8 mouse cellular contexts compared by ENCODE assay signal in the genomic region with DNA sequence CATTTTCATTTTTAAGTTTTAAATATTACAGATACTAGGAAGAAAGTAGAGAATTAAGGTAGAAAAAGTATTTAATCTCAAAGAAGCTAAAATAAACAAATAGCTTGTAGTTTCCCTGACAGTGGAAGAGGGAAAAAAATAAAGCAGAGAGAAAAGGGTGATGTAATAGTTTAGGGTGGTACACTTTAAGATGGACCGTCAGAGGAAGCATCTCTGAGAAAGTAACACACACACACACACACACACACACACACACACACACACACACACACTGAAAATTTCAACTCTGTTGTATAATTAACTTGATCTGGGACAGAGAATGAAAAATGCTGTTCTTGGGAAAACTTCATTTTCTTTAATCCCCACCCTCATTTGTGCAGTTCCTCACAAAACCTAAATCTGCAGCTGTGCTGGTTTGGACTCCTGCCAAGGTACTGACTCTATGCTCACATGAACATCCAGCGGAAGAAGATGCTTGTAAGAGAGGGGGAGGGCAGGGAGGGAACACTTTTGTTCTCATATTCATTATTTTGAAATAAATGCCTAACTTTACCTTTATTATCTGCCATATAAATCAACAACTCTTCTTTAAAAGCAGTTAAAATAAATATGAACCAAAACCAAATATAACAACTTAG. TPM values are rescaled to one million over a fixed set of nuclear protein-coding genes. Genes with fewer than 3 reads are reported as not detected.
DNase-seq lines count a peak whose midpoint lies in the region; ATAC-seq and TF ChIP-seq lines count a peak whose summit lies in the region.

No protein-coding gene starts in this region.

- peaks cover 5% of the 10 kb centered on the region; the same call in 1 of the 2 replicates for H3K36me3 ChIP-seq in heart, embryonic 12.5 days
- H3K36me3 ChIP-seq in forebrain, embryonic 13.5 days (ENCODE audit: poor library complexity, severe bottlenecking): no peaks in the 10 kb centered on the region
- H3K36me3 ChIP-seq in liver, adult 2 months (ENCODE audit: control insufficient read depth, insufficient read depth, low read length): no peaks in the 10 kb centered on the region

- no peaks in the 10 kb centered on the region for H3K27me3 ChIP-seq in heart, embryonic 12.5 days (replicated peaks)
- H3K27me3 ChIP-seq in forebrain, embryonic 13.5 days: no peaks in the 10 kb centered on the region
- no peaks in the 10 kb centered on the region for H3K27me3 ChIP-seq in liver, adult 2 months (ENCODE audit: control insufficient read depth, insufficient read depth, low read length)

- peaks cover 9% of the 10 kb centered on the region for H3K4me1 ChIP-seq in heart, embryonic 12.5 days (replicated peaks)
- H3K4me1 ChIP-seq in forebrain, embryonic 13.5 days: peaks cover 31% of the 10 kb centered on the region
- H3K4me1 ChIP-seq in liver, adult 2 months (ENCODE audit: control insufficient read depth, insufficient read depth, low read length): no peaks in the 10 kb centered on the region; the same call in 1 of the 2 replicates

- no peak overlapping the region for H3K9ac ChIP-seq in heart, embryonic 12.5 days
- H3K9ac ChIP-seq in forebrain, embryonic 13.5 days: no peak overlapping the region
- no peak overlapping the region for H3K9ac ChIP-seq in liver, adult 2 months (ENCODE audit: low read depth, low read length)

- ATAC-seq in heart, embryonic 12.5 days (ENCODE audit: insufficient number of reproducible peaks, low FRiP score): no peak; the same call in 1 of the 2 replicates
- peak; percentile 91 for ATAC-seq in CD4-positive, CD25-positive, alpha-beta regulatory T cell, adult 4 months
- peak; percentile 81 for ATAC-seq in forebrain, embryonic 13.5 days

- no peak for TF ChIP-seq POLR2A in liver, adult 2 months (IDR thresholded peaks at IDR 0.05; ENCODE audit: extremely low read depth, insufficient read depth, low read length)

- peak; percentile 77 to 85 for DNase-seq in heart, adult 18-20 months
- peak; percentile 54 to 62 for DNase-seq in heart, postnatal 36 days
- DNase-seq in liver, adult 2 months (ENCODE audit: extremely low read depth, low read depth, low spot score): peak; percentile 43
- DNase-seq in right cerebral cortex, adult 2 months (ENCODE audit: low spot score in 2 of 2): peak; percentile 56 to 61
- DNase-seq in ovary, postnatal 10 days (ENCODE audit: low spot score): no peak

- H3K79me2 ChIP-seq in liver, adult 2 months (ENCODE audit: control insufficient read depth, insufficient read depth, low read length): peaks cover 19% of the 10 kb centered on the region; the same call in 1 of the 2 replicates

- WGBS in heart, embryonic 12.5 days: 19% methylated on average over 2 of the region's 2 CpGs
- WGBS in forebrain, embryonic 13.5 days: 6% methylated on average over 2 of the region's 2 CpGs
- 43% methylated on average over 2 of the region's 2 CpGs for WGBS in liver, adult 2 months

- no peak overlapping the region for H3K4me3 ChIP-seq in heart, embryonic 12.5 days
- H3K4me3 ChIP-seq in forebrain, embryonic 13.5 days: no peak overlapping the region
- H3K4me3 ChIP-seq in liver, adult 2 months (ENCODE audit: insufficient read depth, low read depth, low read length): no peak overlapping the region

- intact Hi-C loops in heart, postnatal 36 days (cut with DNase I): no loop called here

- H3K4me2 ChIP-seq in heart, embryonic 12.5 days: no peak overlapping the region
- peak overlapping the region; percentile 16 for H3K4me2 ChIP-seq in forebrain, embryonic 13.5 days

- no peak for TF ChIP-seq CTCF in liver, adult 2 months (IDR thresholded peaks at IDR 0.05; ENCODE audit: low read depth, low read length)

- no peak overlapping the region for H3K27ac ChIP-seq in heart, embryonic 12.5 days (ENCODE audit: poor library complexity, severe bottlenecking)
- no peak overlapping the region for H3K27ac ChIP-seq in forebrain, embryonic 13.5 days
- no peak overlapping the region for H3K27ac ChIP-seq in liver, adult 2 months (replicated peaks; ENCODE audit: insufficient read depth, low read depth, low read length)

- no peaks in the 10 kb centered on the region for H3K9me3 ChIP-seq in heart, embryonic 12.5 days (replicated peaks)
- no peaks in the 10 kb centered on the region for H3K9me3 ChIP-seq in forebrain, embryonic 13.5 days (replicated peaks)

RNA-seq across cellular contexts. Expression of a gene that starts 13.0 kb away (rescaled TPM):
- 10 to 100 TPM; 18.4 to 25.2 TPM for total RNA-seq in heart, adult 18-20 months (2021)
- 29.6 and 33.1 TPM in 2 replicates for polyA plus RNA-seq in heart, embryonic 12.5 days (2016; fragmentation: Nextera tagmentation; extraction: Ambion mirVana)
- polyA plus RNA-seq in CD4-positive, CD25-positive, alpha-beta regulatory T cell, adult 4 months (2017; shearing (Covaris generic)): 10 to 100 TPM; 12.1 to 13.0 TPM
- 100 and 114 TPM in 2 replicates for polyA plus RNA-seq in forebrain, embryonic 13.5 days (2015; fragmentation: Nextera tagmentation; extraction: Ambion mirVana)
- 10 to 100 TPM; 24.8 to 26.2 TPM for total RNA-seq in heart, postnatal 36 days (2021)
- 6.1 and 6.4 TPM in 2 replicates for total RNA-seq in liver, adult 2 months (2014; rRNA removed)
- 0.97 and 1.6 TPM in 2 replicates for polyA plus RNA-seq in liver, adult 2 months (2012; rRNA removed)

RNA-seq across cellular contexts. Expression of a gene that starts 13.6 kb away (rescaled TPM):
- 1 to 10 TPM; 3.0 to 4.3 TPM for total RNA-seq in heart, adult 18-20 months (2021)
- polyA plus RNA-seq in heart, embryonic 12.5 days (2016; fragmentation: Nextera tagmentation; extraction: Ambion mirVana): 9.0 and 10.0 TPM in 2 replicates
- 10 to 100 TPM; 25.3 to 25.5 TPM for polyA plus RNA-seq in CD4-positive, CD25-positive, alpha-beta regulatory T cell, adult 4 months (2017; shearing (Covaris generic))
- polyA plus RNA-seq in forebrain, embryonic 13.5 days (2015; fragmentation: Nextera tagmentation; extraction: Ambion mirVana): 28.8 and 29.7 TPM in 2 replicates
- 1 to 10 TPM; 4.7 to 5.8 TPM for total RNA-seq in heart, postnatal 36 days (2021)
- 8.6 and 9.5 TPM in 2 replicates for total RNA-seq in liver, adult 2 months (2014; rRNA removed)
- polyA plus RNA-seq in liver, adult 2 months (2012; rRNA removed): 1.8 and 2.3 TPM in 2 replicates
